Mouse (Mus musculus): ENCODE measurements around the gene Dnase1. TPM values are rescaled to one million over a fixed set of nuclear protein-coding genes. Genes with fewer than 3 reads are reported as not detected.
"Not testable (repeated sequence)": the region's sequence is repeated elsewhere in the genome, so short reads cannot be mapped to it uniquely, and the experiment has no call there.

Gene Dnase1
- not detected in 2 replicates for total RNA-seq (2014; rRNA removed)
- polyA plus RNA-seq (2015; fragmentation: Nextera tagmentation; extraction: Ambion mirVana) = 1.3 and 3.1 TPM in 2 replicates

DNA sequence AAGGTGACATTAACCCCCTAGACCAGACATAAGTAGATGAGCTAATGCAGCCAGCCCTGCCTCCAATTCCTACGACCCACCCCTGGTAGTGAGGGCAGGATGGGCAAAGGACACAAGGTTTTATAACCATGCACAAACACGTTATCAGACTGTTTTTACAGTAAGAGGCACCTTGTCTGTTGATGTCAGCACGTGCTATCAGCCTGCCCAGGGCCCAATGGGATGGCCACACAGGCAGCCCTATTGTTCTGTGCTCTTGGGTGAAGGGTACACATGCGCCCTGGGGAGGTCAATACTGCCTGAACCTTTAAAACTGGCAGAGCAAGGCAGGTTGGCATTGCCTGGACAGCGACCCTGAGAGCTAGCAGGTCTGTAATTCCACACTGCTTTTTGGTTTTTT is at the start of gene Dnase1:
Gene Dnase1 (plus strand): TSS at position 136 of the 400 bp plus-strand sequence.
- DNase-seq = no peak
- Histone ChIP-seq H3K27ac (ENCODE audit: low read depth, low read length) (no peak within 1 kb of the TSS), H3K9me3 (ENCODE audit: low read length) (no peaks in the 10 kb centered on the region), H3K4me3 (ENCODE audit: low read depth, low read length) (no peak within 1 kb of the TSS), H3K4me2 (ENCODE audit: low read depth) (no peak within 1 kb of the TSS), H3K4me1 (ENCODE audit: insufficient read depth) (no peaks in the 10 kb centered on the region), H3K36me3 (ENCODE audit: insufficient read depth) (peaks cover 42% of the 10 kb centered on the region), H3K9ac (no peak within 1 kb of the TSS), H3K27me3 (ENCODE audit: insufficient read depth, low read length) (no peaks in the 10 kb centered on the region)
- TF ChIP-seq CTCF (IDR thresholded peaks at IDR 0.05; ENCODE audit: low read depth) = no peak
- ATAC-seq = no peak
- WGBS = 91% methylated on average over 5 of the region's 5 CpGs

DNA sequence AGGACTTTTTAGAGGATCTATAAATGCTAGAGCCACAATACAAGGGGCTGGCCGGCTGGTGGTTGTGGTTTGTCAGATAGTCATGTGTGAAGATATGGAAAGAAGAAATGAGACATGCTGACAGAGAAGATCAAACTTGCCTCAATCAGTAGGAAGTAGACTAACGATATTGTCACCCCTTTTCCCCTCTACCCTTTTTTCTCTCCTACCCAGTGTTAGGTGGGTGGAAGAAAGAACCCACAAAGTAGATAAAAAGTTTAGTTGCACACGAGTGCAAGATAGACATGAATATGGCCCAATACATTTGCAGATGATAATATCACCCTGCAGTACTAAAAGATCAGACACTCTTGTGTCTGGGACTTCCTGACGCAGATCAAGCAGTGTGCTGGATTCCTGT is 48.3 kb upstream of the Dnase1 start:
- TF ChIP-seq CTCF (IDR thresholded peaks at IDR 0.05; ENCODE audit: low read depth) = no peak
- ATAC-seq = no peak
- DNase-seq = no peak
- no peaks in the 10 kb centered on the region for H3K9me3 ChIP-seq (ENCODE audit: low read length)
- no peak overlapping the region for H3K27ac ChIP-seq (ENCODE audit: low read depth, low read length)
- no peaks in the 10 kb centered on the region for H3K27me3 ChIP-seq (ENCODE audit: insufficient read depth, low read length)
- H3K4me3 ChIP-seq (ENCODE audit: low read depth, low read length) = no peak overlapping the region
- no peak overlapping the region for H3K9ac ChIP-seq
- no peak overlapping the region for H3K4me2 ChIP-seq (ENCODE audit: low read depth)
- H3K4me1 ChIP-seq (ENCODE audit: insufficient read depth) = no peaks in the 10 kb centered on the region
- 93% methylated on average over 4 of the region's 4 CpGs for WGBS
- peaks cover 99% of the 10 kb centered on the region for H3K36me3 ChIP-seq (ENCODE audit: insufficient read depth)

DNA sequence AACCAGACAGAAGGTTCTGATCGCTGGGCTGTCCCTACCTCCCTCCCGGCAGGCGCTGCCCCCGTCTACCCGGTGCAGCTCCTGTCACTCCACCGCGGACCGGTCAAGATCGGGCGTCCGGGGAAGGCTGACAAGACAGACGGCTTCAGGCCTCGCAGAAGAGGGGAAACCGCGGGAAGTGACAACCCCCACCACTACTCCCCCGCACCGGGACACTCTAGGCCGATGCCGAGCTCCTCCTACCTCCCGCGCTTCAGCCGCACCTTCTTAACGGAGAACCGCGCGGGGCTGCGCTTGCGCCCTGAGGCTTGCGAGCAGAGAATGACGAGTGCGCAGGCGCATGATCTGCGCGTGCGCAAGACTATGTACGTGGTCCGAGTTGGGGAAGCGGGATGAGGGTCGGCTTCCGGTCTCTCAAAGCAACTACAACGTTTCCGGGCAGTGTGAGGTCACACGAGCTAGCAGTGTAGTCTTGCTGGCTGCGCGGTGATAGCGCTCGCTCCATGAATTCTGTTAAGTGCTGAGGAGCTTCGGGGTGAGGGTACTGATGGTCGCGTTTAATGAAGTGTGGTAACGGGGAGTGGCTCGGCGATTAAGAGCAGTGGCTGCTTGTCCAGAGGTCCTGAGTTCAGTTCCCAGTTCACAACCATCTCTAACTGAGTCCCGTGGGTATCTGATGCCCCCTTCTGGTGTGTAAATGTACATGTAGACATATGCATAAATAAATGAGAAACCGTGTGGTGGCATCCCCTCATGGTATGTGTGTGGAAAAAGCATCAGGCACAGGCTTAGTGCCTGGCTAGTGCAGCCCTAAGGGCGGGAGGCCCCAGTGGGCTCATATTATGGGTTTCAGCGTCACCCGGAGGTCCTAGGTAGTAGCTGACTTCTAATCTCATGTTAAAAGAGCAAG is 33.0 kb upstream of the Dnase1 start, which contains the start of gene Slx4:
Gene Slx4 (minus strand): TSS at position 282 of the 910 bp plus-strand sequence.
- WGBS = 5% methylated on average over 58 of the region's 58 CpGs
- peak within 1 kb of the TSS; percentile 94 for H3K4me3 ChIP-seq (ENCODE audit: low read depth, low read length)
- peaks cover 23% of the 10 kb centered on the region for H3K36me3 ChIP-seq (ENCODE audit: insufficient read depth)
- H3K9ac ChIP-seq = peak within 1 kb of the TSS; percentile 95
- no peaks in the 10 kb centered on the region for H3K9me3 ChIP-seq (ENCODE audit: low read length)
- H3K27me3 ChIP-seq (ENCODE audit: insufficient read depth, low read length) = no peaks in the 10 kb centered on the region
- TF ChIP-seq CTCF (IDR thresholded peaks at IDR 0.05; ENCODE audit: low read depth) = peak; percentile 61
- H3K4me1 ChIP-seq (ENCODE audit: insufficient read depth) = peaks cover 10% of the 10 kb centered on the region
- ATAC-seq (peak; percentile 97), DNase-seq (peak; percentile 99)
- peak within 1 kb of the TSS; percentile 81 for H3K4me2 ChIP-seq (ENCODE audit: low read depth)
- peak within 1 kb of the TSS; percentile 86 for H3K27ac ChIP-seq (ENCODE audit: low read depth, low read length)

DNA sequence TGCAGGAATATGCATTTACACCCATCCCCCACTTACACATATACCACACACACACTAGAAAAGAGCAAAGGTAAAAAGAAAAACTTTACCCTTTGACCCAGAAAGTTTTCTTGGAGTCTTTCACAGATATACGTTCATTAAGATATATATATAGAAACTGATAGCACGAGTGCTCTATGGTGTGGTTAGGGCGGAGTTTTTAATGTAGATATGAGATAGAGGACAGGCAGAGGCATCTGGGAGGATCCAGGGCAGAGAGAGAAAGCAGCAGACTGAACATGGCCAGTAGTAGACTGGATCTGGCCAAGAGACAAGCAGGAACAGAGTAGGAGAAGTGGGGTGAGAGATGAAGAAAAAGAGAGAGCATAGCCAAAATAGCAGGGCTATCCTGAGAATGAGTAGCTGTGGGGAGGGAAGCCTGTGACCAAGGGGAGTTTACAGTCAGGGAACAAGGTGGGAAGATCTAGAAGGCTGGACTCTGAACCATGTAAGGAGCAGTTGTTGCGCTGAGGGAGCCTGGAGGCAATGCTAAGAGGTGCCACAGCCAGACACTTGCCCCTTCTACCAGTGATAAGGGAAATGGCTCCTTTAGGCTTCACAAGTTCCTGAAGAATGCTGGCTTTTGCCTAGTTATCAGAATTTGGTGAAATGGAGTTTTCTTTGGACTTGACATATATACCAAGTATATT is 23.7 kb upstream of the Dnase1 start:
- no peak overlapping the region for H3K4me2 ChIP-seq (ENCODE audit: low read depth)
- ATAC-seq (no peak), DNase-seq (no peak)
- no peaks in the 10 kb centered on the region for H3K9me3 ChIP-seq (ENCODE audit: low read length)
- WGBS = 74% methylated on average over 4 of the region's 4 CpGs
- TF ChIP-seq CTCF (IDR thresholded peaks at IDR 0.05; ENCODE audit: low read depth) = no peak
- no peak overlapping the region for H3K9ac ChIP-seq
- H3K27ac ChIP-seq (ENCODE audit: low read depth, low read length) = no peak overlapping the region
- no peaks in the 10 kb centered on the region for H3K36me3 ChIP-seq (ENCODE audit: insufficient read depth)
- H3K4me1 ChIP-seq (ENCODE audit: insufficient read depth) = no peaks in the 10 kb centered on the region
- H3K27me3 ChIP-seq (ENCODE audit: insufficient read depth, low read length) = no peaks in the 10 kb centered on the region
- H3K4me3 ChIP-seq (ENCODE audit: low read depth, low read length) = no peak overlapping the region

DNA sequence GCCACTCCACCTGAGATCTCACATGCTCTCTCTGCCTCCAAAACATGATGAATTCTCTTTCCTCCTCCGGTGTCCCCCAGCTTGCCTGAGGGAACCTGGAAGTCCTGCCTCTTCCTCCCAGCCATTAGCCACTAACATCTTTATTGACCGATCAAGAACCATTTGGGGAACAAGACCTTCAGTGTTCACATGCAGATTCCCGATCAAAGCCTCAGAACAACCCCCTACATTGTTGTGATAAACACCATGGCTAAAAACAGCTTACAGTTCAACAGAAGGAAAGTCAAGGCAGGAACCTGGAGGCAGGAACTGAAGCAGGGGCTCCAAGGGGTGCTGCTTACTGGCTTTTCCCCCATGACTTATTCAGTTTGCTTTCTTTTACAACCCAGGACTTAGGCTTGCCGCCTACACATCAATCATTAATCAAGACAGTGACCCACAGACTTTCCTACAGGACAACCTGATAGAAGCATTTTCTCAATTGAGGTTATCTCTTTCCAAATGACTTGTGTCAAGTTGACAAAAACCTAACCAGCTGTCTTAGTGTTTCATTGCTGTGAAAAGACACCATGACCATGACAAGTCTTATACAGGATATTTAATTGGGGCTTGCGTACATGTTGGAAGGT is 22.6 kb upstream of the Dnase1 start:
- TF ChIP-seq CTCF (IDR thresholded peaks at IDR 0.05; ENCODE audit: low read depth) = no peak
- H3K9me3 ChIP-seq (ENCODE audit: low read length) = no peaks in the 10 kb centered on the region
- H3K4me3 ChIP-seq (ENCODE audit: low read depth, low read length) = no peak overlapping the region
- H3K36me3 ChIP-seq (ENCODE audit: insufficient read depth) = no peaks in the 10 kb centered on the region
- no peak overlapping the region for H3K9ac ChIP-seq
- no peak overlapping the region for H3K27ac ChIP-seq (ENCODE audit: low read depth, low read length)
- DNase-seq = no peak
- no peaks in the 10 kb centered on the region for H3K4me1 ChIP-seq (ENCODE audit: insufficient read depth)
- 85% methylated on average over 5 of the region's 5 CpGs for WGBS
- no peaks in the 10 kb centered on the region for H3K27me3 ChIP-seq (ENCODE audit: insufficient read depth, low read length)
- ATAC-seq = no peak
- H3K4me2 ChIP-seq (ENCODE audit: low read depth) = no peak overlapping the region

DNA sequence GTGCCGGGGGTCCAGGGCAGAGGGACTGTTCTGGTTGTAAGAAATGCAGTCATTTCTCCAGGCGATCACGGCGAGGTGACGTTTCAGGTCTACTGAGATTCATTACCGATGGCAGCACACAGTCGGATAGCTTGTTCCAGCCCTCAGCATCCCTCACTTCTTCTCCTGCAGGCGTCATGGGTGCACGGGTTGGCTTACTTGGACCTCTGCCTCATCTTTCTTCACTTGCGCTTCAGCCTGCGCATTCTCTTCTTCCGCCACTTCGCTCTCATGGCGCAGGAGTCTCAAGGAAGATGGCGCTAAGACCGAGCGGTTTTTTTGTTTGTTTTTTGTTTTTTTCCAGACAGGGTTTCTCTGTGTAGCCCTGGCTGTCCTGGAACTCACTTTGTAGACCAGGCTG is 20.0 kb upstream of the Dnase1 start:
- H3K4me3 ChIP-seq (ENCODE audit: low read depth, low read length); ATAC-seq; H3K9ac ChIP-seq; DNase-seq; H3K27me3 ChIP-seq (ENCODE audit: insufficient read depth, low read length); H3K4me2 ChIP-seq (ENCODE audit: low read depth); H3K27ac ChIP-seq (ENCODE audit: low read depth, low read length); H3K36me3 ChIP-seq (ENCODE audit: insufficient read depth); H3K4me1 ChIP-seq (ENCODE audit: insufficient read depth); H3K9me3 ChIP-seq (ENCODE audit: low read length): not testable (repeated sequence)
- WGBS = 79% methylated on average over 17 of the region's 17 CpGs

DNA sequence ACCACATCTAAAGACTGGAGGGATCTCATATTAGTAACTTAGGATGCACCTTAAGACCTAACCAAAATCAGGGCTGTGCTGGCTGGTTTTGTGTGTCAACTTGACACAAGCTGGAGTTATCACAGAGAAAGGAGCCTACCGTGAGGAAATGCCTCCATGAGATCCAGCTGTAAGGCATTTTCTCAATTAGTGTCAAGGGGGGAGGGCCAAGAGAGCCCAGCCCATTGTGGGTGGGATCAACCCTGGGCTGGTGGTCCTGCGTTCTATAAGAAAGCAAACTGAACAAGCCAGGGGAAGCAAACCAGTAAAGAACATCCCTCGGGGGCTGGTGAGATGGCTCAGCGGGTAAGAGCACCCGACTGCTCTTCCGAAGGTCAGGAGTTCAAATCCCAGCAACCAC is 19.3 kb upstream of the Dnase1 start:
- not testable (repeated sequence) for H3K9ac ChIP-seq; H3K4me2 ChIP-seq (ENCODE audit: low read depth); DNase-seq; H3K4me1 ChIP-seq (ENCODE audit: insufficient read depth); ATAC-seq; H3K27me3 ChIP-seq (ENCODE audit: insufficient read depth, low read length); H3K9me3 ChIP-seq (ENCODE audit: low read length); H3K4me3 ChIP-seq (ENCODE audit: low read depth, low read length); H3K36me3 ChIP-seq (ENCODE audit: insufficient read depth); H3K27ac ChIP-seq (ENCODE audit: low read depth, low read length)
- WGBS = 82% methylated on average over 6 of the region's 6 CpGs
